Mouse (Mus musculus): ENCODE measurements around the gene Krt76. TPM values are rescaled to one million over a fixed set of nuclear protein-coding genes. Genes with fewer than 3 reads are reported as not detected.

The Krt76 gene
- total RNA-seq, 2 experiments from 2014 or later = not detected

GRCm38 (mm10) chr15:101904849-101905248 is 12.1 kb upstream of the Krt76 start:
- no peak for DNase-seq (ENCODE audit: extremely low spot score in 1 of 2, low spot score in 2 of 2)
- TF ChIP-seq CTCF (IDR thresholded peaks at IDR 0.05) = no peak
- intact Hi-C loops (cut with DNase I) = no loop called here
- Histone ChIP-seq H3K27ac (no peak overlapping the region), H3K4me3 (no peak overlapping the region)

- Histone ChIP-seq H3K4me3 (no peak overlapping the region), H3K27ac (no peak overlapping the region)
- no peak; the same call in 1 of the 2 replicates for TF ChIP-seq CTCF (IDR thresholded peaks at IDR 0.05)
- DNase-seq (ENCODE audit: extremely low spot score in 1 of 2, low spot score in 2 of 2) = no peak
- intact Hi-C loops (cut with DNase I) = no loop called here
Observed at GRCm38 (mm10) chr15:101902171-101903149, 9.7 kb upstream of the Krt76 start.

GRCm38 (mm10) chr15:101895216-101895615 is 2.5 kb upstream of the Krt76 start:
- H3K27ac ChIP-seq = no peak overlapping the region
- no peak for TF ChIP-seq CTCF (IDR thresholded peaks at IDR 0.05)
- H3K4me3 ChIP-seq = no peak overlapping the region
- intact Hi-C loops (cut with DNase I) = no loop called here
- DNase-seq (ENCODE audit: extremely low spot score in 1 of 2, low spot score in 2 of 2) = no peak

GRCm38 (mm10) chr15:101879776-101880175 is 12.9 kb downstream of the Krt76 start:
- no peak for DNase-seq (ENCODE audit: extremely low spot score in 1 of 2, low spot score in 2 of 2)
- no peak overlapping the region for H3K27ac ChIP-seq
- TF ChIP-seq CTCF (IDR thresholded peaks at IDR 0.05) = no peak
- intact Hi-C loops (cut with DNase I) = loop anchor here (10.0 kb wide), 1 partner anchor 445 kb away; the partner anchor contains the start of gene Krt87
- no peak overlapping the region for H3K4me3 ChIP-seq

GRCm38 (mm10) chr15:101878041-101878440 is 14.7 kb downstream of the Krt76 start:
- no peak for TF ChIP-seq CTCF (IDR thresholded peaks at IDR 0.05)
- intact Hi-C loops (cut with DNase I) = no loop called here
- no peak overlapping the region for H3K27ac ChIP-seq
- no peak overlapping the region for H3K4me3 ChIP-seq
- no peak for DNase-seq (ENCODE audit: extremely low spot score in 1 of 2, low spot score in 2 of 2)

- intact Hi-C loops (cut with DNase I) = loop anchor here (5.0 kb wide), 1 partner anchor 72 kb away; the partner anchor contains the start of gene Krt73
- DNase-seq (ENCODE audit: extremely low spot score in 1 of 2, low spot score in 2 of 2) = no peak
- Histone ChIP-seq H3K27ac (no peak overlapping the region), H3K4me3 (no peak overlapping the region)
- no peak for TF ChIP-seq CTCF (IDR thresholded peaks at IDR 0.05)
Observed at GRCm38 (mm10) chr15:101874383-101874782, 18.3 kb downstream of the Krt76 start.

- no peak for DNase-seq (ENCODE audit: extremely low spot score in 1 of 2, low spot score in 2 of 2)
- intact Hi-C loops (cut with DNase I) = loop anchor here (5.0 kb wide), 1 partner anchor 71 kb away; the partner anchor contains the start of gene Krt73
- no peak overlapping the region for H3K4me3 ChIP-seq
- no peak for TF ChIP-seq CTCF (IDR thresholded peaks at IDR 0.05)
- no peak overlapping the region for H3K27ac ChIP-seq
Observed at GRCm38 (mm10) chr15:101873231-101873630, 19.5 kb downstream of the Krt76 start.

- DNase-seq (ENCODE audit: extremely low spot score in 1 of 2, low spot score in 2 of 2) = peak; percentile 49 to 65
- intact Hi-C loops (cut with DNase I) = no loop called here
- Histone ChIP-seq H3K27ac (peak within 1 kb of the TSS; percentile 61), H3K4me3 (peak within 1 kb of the TSS; percentile 3; the same call in 1 of the 2 replicates)
- no peak for TF ChIP-seq CTCF (IDR thresholded peaks at IDR 0.05)
Observed at GRCm38 (mm10) chr15:101869431-101869830, 23.3 kb downstream of the Krt76 start, which contains the start of gene Krt77. Krt77 (minus strand) TSS chr15:101869705.

- intact Hi-C loops (cut with DNase I) = no loop called here
Observed at GRCm38 (mm10) chr15:101866754-101867153, 26.0 kb downstream of the Krt76 start.

GRCm38 (mm10) chr15:101860421-101861130 is 32.1 kb downstream of the Krt76 start:
- Histone ChIP-seq H3K27ac (no peak overlapping the region), H3K4me3 (no peak overlapping the region)
- intact Hi-C loops (cut with DNase I) = loop anchor here (5.0 kb wide), 1 partner anchor 112 kb away; no protein-coding TSS in a partner anchor
- TF ChIP-seq CTCF (IDR thresholded peaks at IDR 0.05) = no peak; the same call in 1 of the 2 replicates
- DNase-seq (ENCODE audit: extremely low spot score in 1 of 2, low spot score in 2 of 2) = no peak

More at GRCm38 (mm10) chr15:101866754-101867153, 26.0 kb downstream of the Krt76 start:
- TF ChIP-seq CTCF (IDR thresholded peaks at IDR 0.05) = no peak
- H3K27ac ChIP-seq = no peak overlapping the region
- DNase-seq (ENCODE audit: extremely low spot score in 1 of 2, low spot score in 2 of 2) = no peak
- H3K4me3 ChIP-seq = no peak overlapping the region

- no peak for TF ChIP-seq CTCF (IDR thresholded peaks at IDR 0.05)
- peak overlapping the region; percentile 41 for H3K27ac ChIP-seq
- peak overlapping the region; percentile 40 for H3K4me3 ChIP-seq
- intact Hi-C loops (cut with DNase I) = loop anchor here (5.0 kb wide), 1 partner anchor 113 kb away; no protein-coding TSS in a partner anchor
- DNase-seq (ENCODE audit: extremely low spot score in 1 of 2, low spot score in 2 of 2) = peak; percentile 48 to 73
Observed at GRCm38 (mm10) chr15:101859735-101860170, 33.0 kb downstream of the Krt76 start.
